Mouse (Mus musculus) kidney, adult 2 months (tissue): ENCODE data around the gene Ap4b1.
"Not testable (repeated sequence)": the region's sequence is repeated elsewhere in the genome, so short reads cannot be mapped to it uniquely, and the experiment has no call there.

Experiments
- CTCF ChIP-seq: fragments of 200-500 bp; conservative IDR thresholded peaks from 2 replicates; pipeline ENCODE4 v1.5.1; 2011; ENCODE audit warnings: low read depth, mild to moderate bottlenecking, control low read depth, low read length, moderate library complexity, mixed read lengths; ENCODE audit not compliant: insufficient read depth, insufficient read length
- POLR2A ChIP-seq: fragments of 200-500 bp; IDR thresholded peaks from one replicate; pipeline ENCODE4 v1.6.1; 2011; ENCODE audit warnings: low read depth, low read length, control low read depth

GRCm38 (mm10) chr3:103830681-103831080, 21.4 kb downstream of the Ap4b1 start:
- TF ChIP-seq CTCF, POLR2A: not testable (repeated sequence)
